Mouse (Mus musculus) midbrain, embryonic 16.5 days (tissue): ENCODE measurements around the gene Lysmd2. TPM values are rescaled to one million over a fixed set of nuclear protein-coding genes. Genes with fewer than 3 reads are reported as not detected.

Experiments used
- ATAC-seq: fragments of 200-750 bp; cut with Nextera tagmentation; 2 replicates; pipeline ENCODE4 v1.8.0; 2017; ENCODE audit warnings: moderate TSS enrichment
- H3K27ac ChIP-seq: fragments of 300-500 bp; sonication (generic); 2 replicates; pipeline ENCODE4 v1.5.1; 2014; ENCODE audit warnings: mild to moderate bottlenecking, low read length, mixed read lengths
- H3K27me3 ChIP-seq: fragments of 300-500 bp; sonication (generic); 2 replicates; pipeline ENCODE4 v1.6.1; 2014; ENCODE audit warnings: low read depth, low read length, mixed read lengths; ENCODE audit not compliant: control insufficient read depth, insufficient read depth
- H3K36me3 ChIP-seq: fragments of 300-500 bp; sonication (generic); 2 replicates; pipeline ENCODE4 v1.6.1; 2014; ENCODE audit warnings: mild to moderate bottlenecking, low read length, moderate library complexity, mixed read lengths; ENCODE audit not compliant: control insufficient read depth, insufficient read depth
- H3K4me1 ChIP-seq: fragments of 300-500 bp; sonication (generic); 2 replicates; pipeline ENCODE4 v1.6.1; 2014; ENCODE audit warnings: mild to moderate bottlenecking, low read length, mixed read lengths; ENCODE audit not compliant: control insufficient read depth, insufficient read depth
- H3K4me2 ChIP-seq: fragments of 300-500 bp; sonication (generic); 2 replicates; pipeline ENCODE4 v1.6.1; 2014; ENCODE audit warnings: mild to moderate bottlenecking, low read length, mixed read lengths
- H3K4me3 ChIP-seq: fragments of 300-500 bp; sonication (generic); 2 replicates; pipeline ENCODE4 v1.5.1; 2014; ENCODE audit warnings: low read depth, mild to moderate bottlenecking, low read length, moderate library complexity, mixed read lengths
- H3K9ac ChIP-seq: fragments of 300-500 bp; sonication (generic); 2 replicates; pipeline ENCODE4 v1.6.1; 2014; ENCODE audit warnings: low read depth, low read length, mixed read lengths
- H3K9me3 ChIP-seq: fragments of 300-500 bp; sonication (generic); replicated peaks from 2 replicates; pipeline ENCODE4 v1.6.1; 2014; ENCODE audit warnings: mild to moderate bottlenecking, low read length, mixed read lengths; ENCODE audit not compliant: control insufficient read depth, poor library complexity, severe bottlenecking
- WGBS: fragments of 180-500 bp; shearing (Covaris S2); extraction: QIAGEN DNeasy Blood & Tissue Kit; methylation state at CpG from one replicate; pipeline ENCODE4 v1.1.7; 2014; 5-methylcytosine and 5-hydroxymethylcytosine counted together
- polyA plus RNA-seq: library from polyadenylated mRNA; unstranded; fragments of >200 nt; fragmentation: Nextera tagmentation; extraction: Ambion mirVana; gene quantifications from 2 replicates; pipeline ENCODE4 v1.2.1, GENCODE M21; 2015

The Lysmd2 gene
- polyA plus RNA-seq, 1 experiment from 2014 or later, result 33.9 TPM

GRCm38 (mm10) chr9:75600166-75600934 lies 25.2 kb upstream of the Lysmd2 start:
- 73% methylated on average over 7 of the region's 7 CpGs for WGBS
- no peak overlapping the region for H3K4me2 ChIP-seq
- ATAC-seq, result no peak
- H3K36me3 ChIP-seq, result peaks cover 17% of the 10 kb centered on the region
- no peaks in the 10 kb centered on the region for H3K27me3 ChIP-seq
- H3K9me3 ChIP-seq, result peaks cover 4% of the 10 kb centered on the region; the same call in 1 of the 2 replicates
- peaks cover 8% of the 10 kb centered on the region for H3K4me1 ChIP-seq
- no peak overlapping the region for H3K9ac ChIP-seq
- peak overlapping the region; percentile 39 for H3K27ac ChIP-seq
- no peak overlapping the region for H3K4me3 ChIP-seq

GRCm38 (mm10) chr9:75601510-75601909 lies 24.0 kb upstream of the Lysmd2 start:
- ATAC-seq, result no peak
- WGBS, result 71% methylated on average over 12 of the region's 12 CpGs
- H3K4me1 ChIP-seq, result peaks cover 8% of the 10 kb centered on the region
- H3K27ac ChIP-seq, result no peak overlapping the region
- H3K9me3 ChIP-seq, result peaks cover 4% of the 10 kb centered on the region; the same call in 1 of the 2 replicates
- no peak overlapping the region for H3K4me3 ChIP-seq
- H3K36me3 ChIP-seq, result peaks cover 12% of the 10 kb centered on the region
- no peak overlapping the region for H3K4me2 ChIP-seq
- no peaks in the 10 kb centered on the region for H3K27me3 ChIP-seq
- H3K9ac ChIP-seq, result no peak overlapping the region

GRCm38 (mm10) chr9:75607496-75607895 lies 18.0 kb upstream of the Lysmd2 start:
- H3K27ac ChIP-seq, result no peak overlapping the region
- WGBS, result 95% methylated on average over 4 of the region's 4 CpGs
- H3K27me3 ChIP-seq, result no peaks in the 10 kb centered on the region
- H3K4me1 ChIP-seq, result peaks cover 15% of the 10 kb centered on the region
- H3K4me2 ChIP-seq, result no peak overlapping the region
- no peak overlapping the region for H3K9ac ChIP-seq
- H3K9me3 ChIP-seq, result peaks cover 4% of the 10 kb centered on the region; the same call in 1 of the 2 replicates
- H3K4me3 ChIP-seq, result no peak overlapping the region
- H3K36me3 ChIP-seq, result peaks cover 9% of the 10 kb centered on the region
- ATAC-seq, result no peak

- Histone ChIP-seq H3K4me3 (peak overlapping the region; percentile 94), H3K4me1 (peaks cover 15% of the 10 kb centered on the region), H3K9me3 (peaks cover 3% of the 10 kb centered on the region; the same call in 1 of the 2 replicates), H3K4me2 (peak overlapping the region; percentile 60), H3K36me3 (peaks cover 6% of the 10 kb centered on the region), H3K27ac (peak overlapping the region; percentile 88), H3K9ac (peak overlapping the region; percentile 92), H3K27me3 (no peaks in the 10 kb centered on the region)
- ATAC-seq, result peak; percentile 25; the same call in 1 of the 2 replicates
- WGBS, result 14% methylated on average over 1 of the region's 1 CpGs
These were observed 16.0 kb upstream of the Lysmd2 start for GRCm38 (mm10) chr9:75609505-75609904.

GRCm38 (mm10) chr9:75609965-75610364 lies 15.6 kb upstream of the Lysmd2 start:
- Histone ChIP-seq H3K9me3 (no peaks in the 10 kb centered on the region), H3K4me3 (peak overlapping the region; percentile 94), H3K4me1 (peaks cover 15% of the 10 kb centered on the region), H3K27me3 (no peaks in the 10 kb centered on the region), H3K36me3 (peaks cover 1% of the 10 kb centered on the region; the same call in 1 of the 2 replicates), H3K27ac (peak overlapping the region; percentile 88), H3K4me2 (peak overlapping the region; percentile 60), H3K9ac (peak overlapping the region; percentile 92)
- no peak for ATAC-seq
- 3% methylated on average over 16 of the region's 16 CpGs for WGBS

GRCm38 (mm10) chr9:75610571-75611493 lies 14.7 kb upstream of the Lysmd2 start, which contains the start of gene Tmod2:
Gene Tmod2, minus strand, starts transcription at chr9:75611325.
- H3K27ac ChIP-seq, result peak within 1 kb of the TSS; percentile 88
- peak within 1 kb of the TSS; percentile 60 for H3K4me2 ChIP-seq
- H3K9me3 ChIP-seq, result no peaks in the 10 kb centered on the region
- peaks cover 15% of the 10 kb centered on the region for H3K4me1 ChIP-seq
- H3K36me3 ChIP-seq, result no peaks in the 10 kb centered on the region
- WGBS, result under 1% methylated on average over 64 of the region's 74 CpGs
- H3K4me3 ChIP-seq, result peak within 1 kb of the TSS; percentile 94
- H3K9ac ChIP-seq, result peak within 1 kb of the TSS; percentile 92
- ATAC-seq, result peak; percentile 93
- no peaks in the 10 kb centered on the region for H3K27me3 ChIP-seq

- no peak overlapping the region for H3K27ac ChIP-seq
- ATAC-seq, result no peak
- WGBS, result 71% methylated on average over 3 of the region's 3 CpGs
- H3K9me3 ChIP-seq, result no peaks in the 10 kb centered on the region
- no peak overlapping the region for H3K4me2 ChIP-seq
- H3K36me3 ChIP-seq, result no peaks in the 10 kb centered on the region
- no peak overlapping the region for H3K4me3 ChIP-seq
- no peaks in the 10 kb centered on the region for H3K27me3 ChIP-seq
- no peaks in the 10 kb centered on the region for H3K4me1 ChIP-seq
- H3K9ac ChIP-seq, result no peak overlapping the region
These were observed 9.0 kb upstream of the Lysmd2 start for GRCm38 (mm10) chr9:75616560-75616959.

GRCm38 (mm10) chr9:75618836-75619400 lies 6.6 kb upstream of the Lysmd2 start:
- Histone ChIP-seq H3K4me2 (no peak overlapping the region), H3K36me3 (no peaks in the 10 kb centered on the region), H3K9me3 (no peaks in the 10 kb centered on the region), H3K27me3 (no peaks in the 10 kb centered on the region; the same call in 1 of the 2 replicates), H3K4me3 (no peak overlapping the region), H3K9ac (no peak overlapping the region), H3K4me1 (no peaks in the 10 kb centered on the region), H3K27ac (no peak overlapping the region)
- WGBS, result 87% methylated on average over 6 of the region's 6 CpGs
- ATAC-seq, result 0 out of 2 replicates have a peak, but pooled peaks have one; percentile 14
